Mouse (Mus musculus): Measurements from ENCODE around the gene Gm3448. TPM values are rescaled to one million over a fixed set of nuclear protein-coding genes. Genes with fewer than 3 reads are reported as not detected.
A peak's percentile ranks its signal among the peaks of the same experiment; 100 is the strongest.
"Not testable (repeated sequence)": the region's sequence is repeated elsewhere in the genome, so short reads cannot be mapped to it uniquely, and the experiment has no call there.

The Gm3448 gene
- polyA plus RNA-seq (2012; rRNA removed): 0.51 and 0.90 TPM in 2 replicates

GRCm38 (mm10) chr17:15041175-15041729 lies at the start of gene Gm3448, which contains the start of the genes Ermard and Tcte3:
Gene Gm3448 (minus strand): TSS chr17:15041537.
Gene Ermard (plus strand): TSS chr17:15041208.
Gene Tcte3 (minus strand): TSS chr17:15041488.
- DNase-seq: peak; percentile 46
- 0% methylated on average over 12 of the region's 56 CpGs for WGBS
- H3K4me1 ChIP-seq (ENCODE audit: control insufficient read depth, insufficient read depth, low read length); H3K4me3 ChIP-seq (replicated peaks; ENCODE audit: extremely low read depth, low read depth, low read length): not testable (repeated sequence)

GRCm38 (mm10) chr17:15088591-15089001 lies 47.3 kb upstream of the Gm3448 start:
- Histone ChIP-seq H3K4me3 (replicated peaks; ENCODE audit: extremely low read depth, low read depth, low read length) (no peak overlapping the region), H3K4me1 (ENCODE audit: control insufficient read depth, insufficient read depth, low read length) (no peaks in the 10 kb centered on the region)
- 46% methylated on average over 8 of the region's 8 CpGs for WGBS
- DNase-seq: no peak
- TF ChIP-seq POLR2A (IDR thresholded peaks at IDR 0.05; ENCODE audit: borderline replicate concordance, extremely low read depth, low read depth, low read length): no peak
- TF ChIP-seq CTCF (IDR thresholded peaks at IDR 0.05; ENCODE audit: insufficient read depth, low read length): no peak

GRCm38 (mm10) chr17:15088166-15088565 lies 46.8 kb upstream of the Gm3448 start:
- H3K4me3 ChIP-seq (replicated peaks; ENCODE audit: extremely low read depth, low read depth, low read length): no peak overlapping the region
- 61% methylated on average over 2 of the region's 2 CpGs for WGBS
- no peaks in the 10 kb centered on the region for H3K4me1 ChIP-seq (ENCODE audit: control insufficient read depth, insufficient read depth, low read length)
- TF ChIP-seq CTCF (IDR thresholded peaks at IDR 0.05; ENCODE audit: insufficient read depth, low read length) (no peak), POLR2A (IDR thresholded peaks at IDR 0.05; ENCODE audit: borderline replicate concordance, extremely low read depth, low read depth, low read length) (no peak)
- DNase-seq: no peak

- no peak for TF ChIP-seq CTCF (IDR thresholded peaks at IDR 0.05; ENCODE audit: insufficient read depth, low read length)
Observed at GRCm38 (mm10) chr17:15085006-15085405, 43.7 kb upstream of the Gm3448 start.

GRCm38 (mm10) chr17:15084226-15084848 lies 43.0 kb upstream of the Gm3448 start:
- H3K4me1 ChIP-seq (ENCODE audit: control insufficient read depth, insufficient read depth, low read length): no peaks in the 10 kb centered on the region
- DNase-seq: no peak
- TF ChIP-seq CTCF (IDR thresholded peaks at IDR 0.05; ENCODE audit: insufficient read depth, low read length) (no peak), POLR2A (IDR thresholded peaks at IDR 0.05; ENCODE audit: borderline replicate concordance, extremely low read depth, low read depth, low read length) (no peak)
- WGBS: 58% methylated on average over 13 of the region's 13 CpGs
- no peak overlapping the region for H3K4me3 ChIP-seq (replicated peaks; ENCODE audit: extremely low read depth, low read depth, low read length)

More at GRCm38 (mm10) chr17:15085006-15085405, 43.7 kb upstream of the Gm3448 start:
- no peaks in the 10 kb centered on the region for H3K4me1 ChIP-seq (ENCODE audit: control insufficient read depth, insufficient read depth, low read length)
- no peak overlapping the region for H3K4me3 ChIP-seq (replicated peaks; ENCODE audit: extremely low read depth, low read depth, low read length)
- 84% methylated on average over 2 of the region's 2 CpGs for WGBS
- DNase-seq: no peak

- DNase-seq: no peak
- 24% methylated on average over 2 of the region's 2 CpGs for WGBS
- Histone ChIP-seq H3K4me1 (ENCODE audit: control insufficient read depth, insufficient read depth, low read length) (0 out of 2 replicates have a peak, but pooled peaks cover 2% of the 10 kb centered on the region), H3K4me3 (replicated peaks; ENCODE audit: extremely low read depth, low read depth, low read length) (no peak overlapping the region)
- TF ChIP-seq CTCF (IDR thresholded peaks at IDR 0.05; ENCODE audit: insufficient read depth, low read length) (no peak), POLR2A (IDR thresholded peaks at IDR 0.05; ENCODE audit: borderline replicate concordance, extremely low read depth, low read depth, low read length) (no peak)
Observed at GRCm38 (mm10) chr17:15077536-15077935, 36.2 kb upstream of the Gm3448 start.

GRCm38 (mm10) chr17:15075033-15075432 lies 33.7 kb upstream of the Gm3448 start:
- 73% methylated on average over 8 of the region's 8 CpGs for whole genome bisulfite sequencing
- no peak for TF ChIP-seq POLR2A (IDR thresholded peaks at IDR 0.05; ENCODE audit: borderline replicate concordance, extremely low read depth, low read depth, low read length)
- TF ChIP-seq CTCF (IDR thresholded peaks at IDR 0.05; ENCODE audit: insufficient read depth, low read length): no peak
- DNase-seq: no peak
- 0 out of 2 replicates have a peak, but pooled peaks cover 2% of the 10 kb centered on the region for H3K4me1 ChIP-seq (ENCODE audit: control insufficient read depth, insufficient read depth, low read length)
- H3K4me3 ChIP-seq (replicated peaks; ENCODE audit: extremely low read depth, low read depth, low read length): no peak overlapping the region

- no peak for DNase-seq
- H3K4me3 ChIP-seq (replicated peaks; ENCODE audit: extremely low read depth, low read depth, low read length): no peak overlapping the region
- TF ChIP-seq CTCF (IDR thresholded peaks at IDR 0.05; ENCODE audit: insufficient read depth, low read length) (no peak), POLR2A (IDR thresholded peaks at IDR 0.05; ENCODE audit: borderline replicate concordance, extremely low read depth, low read depth, low read length) (no peak)
- peaks cover 4% of the 10 kb centered on the region; the same call in 1 of the 2 replicates for H3K4me1 ChIP-seq (ENCODE audit: control insufficient read depth, insufficient read depth, low read length)
- 95% methylated on average over 2 of the region's 2 CpGs for WGBS
Observed at GRCm38 (mm10) chr17:15072211-15072610, 30.9 kb upstream of the Gm3448 start.

GRCm38 (mm10) chr17:15069124-15069523 lies 27.8 kb upstream of the Gm3448 start:
- no peak for DNase-seq
- Histone ChIP-seq H3K4me3 (replicated peaks; ENCODE audit: extremely low read depth, low read depth, low read length) (no peak overlapping the region), H3K4me1 (ENCODE audit: control insufficient read depth, insufficient read depth, low read length) (peaks cover 7% of the 10 kb centered on the region)
- TF ChIP-seq CTCF (IDR thresholded peaks at IDR 0.05; ENCODE audit: insufficient read depth, low read length): no peak
- no peak for TF ChIP-seq POLR2A (IDR thresholded peaks at IDR 0.05; ENCODE audit: borderline replicate concordance, extremely low read depth, low read depth, low read length)
- 43% methylated on average over 2 of the region's 2 CpGs for WGBS

Data from lung, adult 2 months (tissue).